Mouse (Mus musculus) frontal cortex, postnatal 10 days (tissue): ENCODE measurements around the gene Specc1.

Experiments used
- DNase-seq, 2 experiments: peaks; one replicate each; pipeline ENCODE4 v3.0.0; 2022; ENCODE audit warnings: low spot score in 2 of 2, mixed read lengths in 1 of 2

Specc1 gene

GRCm38 (mm10) chr11:62090321-62090720, 133.8 kb downstream of the Specc1 start:
- no peak for DNase-seq

GRCm38 (mm10) chr11:62103380-62103911, 146.9 kb downstream of the Specc1 start:
- DNase-seq, result no peak

- peak; percentile 28 to 37 for DNase-seq
Measured at GRCm38 (mm10) chr11:62106401-62106871, 149.9 kb downstream of the Specc1 start.

GRCm38 (mm10) chr11:62107272-62107836, 150.8 kb downstream of the Specc1 start:
- DNase-seq, result no peak

- no peak for DNase-seq
Measured at GRCm38 (mm10) chr11:62118561-62118960, 162.0 kb downstream of the Specc1 start.

- DNase-seq, result no peak
Measured at GRCm38 (mm10) chr11:62119871-62120270, 163.3 kb downstream of the Specc1 start.

GRCm38 (mm10) chr11:62121365-62121764, 164.8 kb downstream of the Specc1 start:
- DNase-seq, result no peak

- peak; percentile 20 to 82 for DNase-seq
Measured at GRCm38 (mm10) chr11:62127692-62128091, 171.1 kb downstream of the Specc1 start.

GRCm38 (mm10) chr11:62128197-62128596, 171.6 kb downstream of the Specc1 start:
- no peak for DNase-seq

GRCm38 (mm10) chr11:62130191-62130590, 173.6 kb downstream of the Specc1 start:
- no peak for DNase-seq

GRCm38 (mm10) chr11:62130685-62131295, 174.2 kb downstream of the Specc1 start:
- no peak for DNase-seq

GRCm38 (mm10) chr11:62131601-62132000, 175.0 kb downstream of the Specc1 start:
- DNase-seq, result no peak

GRCm38 (mm10) chr11:62134191-62134590, 177.6 kb downstream of the Specc1 start:
- no peak for DNase-seq

GRCm38 (mm10) chr11:62145216-62146110, 188.9 kb downstream of the Specc1 start:
- no peak for DNase-seq

GRCm38 (mm10) chr11:62146661-62147060, 190.1 kb downstream of the Specc1 start:
- no peak for DNase-seq

GRCm38 (mm10) chr11:62148026-62148425, 191.5 kb downstream of the Specc1 start:
- no peak for DNase-seq

GRCm38 (mm10) chr11:62148449-62148848, 191.9 kb downstream of the Specc1 start:
- DNase-seq, result no peak

- DNase-seq, result no peak
Measured at GRCm38 (mm10) chr11:62153057-62153456, 196.5 kb downstream of the Specc1 start.

- DNase-seq, result no peak
Measured at GRCm38 (mm10) chr11:62159803-62160202, 203.2 kb downstream of the Specc1 start.

- no peak for DNase-seq
Measured at GRCm38 (mm10) chr11:62161450-62161849, 204.9 kb downstream of the Specc1 start.

- no peak for DNase-seq
Measured at GRCm38 (mm10) chr11:62164357-62164756, 207.8 kb downstream of the Specc1 start.

GRCm38 (mm10) chr11:62166503-62166902, 209.9 kb downstream of the Specc1 start:
- no peak for DNase-seq
